Mouse (Mus musculus) heart, postnatal 0 days (tissue): ENCODE measurements around the gene Bcor. TPM values are rescaled to one million over a fixed set of nuclear protein-coding genes. Genes with fewer than 3 reads are reported as not detected.
A peak's percentile ranks its signal among the peaks of the same experiment; 100 is the strongest.

Experiments used
- ATAC-seq: fragments of 200-750 bp; cut with Nextera tagmentation; 2 replicates; pipeline ENCODE4 v1.8.0; 2017; ENCODE audit warnings: low read depth, moderate number of reproducible peaks, moderate library complexity; ENCODE audit not compliant: insufficient read depth
- DNase-seq: peaks from one replicate; pipeline ENCODE4 v3.0.0-alpha.2; 2016; ENCODE audit warnings: low spot score
- H3K27ac ChIP-seq: fragments of 300-500 bp; sonication (generic); 2 replicates; pipeline ENCODE4 v1.5.1; 2014; ENCODE audit warnings: low read depth, mild to moderate bottlenecking
- H3K27me3 ChIP-seq: fragments of 300-500 bp; sonication (generic); 2 replicates; pipeline ENCODE4 v1.6.1; 2014; ENCODE audit warnings: low read length, mixed read lengths; ENCODE audit not compliant: control insufficient read depth, insufficient read depth
- H3K36me3 ChIP-seq: fragments of 300-500 bp; sonication (generic); replicated peaks from 2 replicates; pipeline ENCODE4 v1.6.1; 2014; ENCODE audit warnings: low read length, mixed read lengths; ENCODE audit not compliant: control insufficient read depth, insufficient read depth
- H3K4me1 ChIP-seq: fragments of 300-500 bp; sonication (generic); 2 replicates; pipeline ENCODE4 v1.6.1; 2014; ENCODE audit warnings: antibody characterized with exemption; ENCODE audit not compliant: control insufficient read depth, insufficient read depth
- H3K4me2 ChIP-seq: fragments of 300-500 bp; sonication (generic); 2 replicates; pipeline ENCODE4 v1.6.1; 2014; ENCODE audit warnings: low read depth, mild to moderate bottlenecking, low read length, moderate library complexity
- H3K4me3 ChIP-seq: fragments of 300-500 bp; sonication (generic); 2 replicates; pipeline ENCODE4 v1.5.1; 2014; ENCODE audit warnings: low read depth, low read length
- H3K9ac ChIP-seq: fragments of 300-500 bp; sonication (generic); replicated peaks from 2 replicates; pipeline ENCODE4 v1.6.1; 2014; ENCODE audit warnings: low read depth, low read length, mixed read lengths
- H3K9me3 ChIP-seq: fragments of 300-500 bp; sonication (generic); replicated peaks from 2 replicates; pipeline ENCODE4 v1.6.1; 2016; ENCODE audit warnings: low read length; ENCODE audit not compliant: control insufficient read depth
- CTCF ChIP-seq: IDR thresholded peaks from 2 replicates; pipeline ENCODE4 v1.5.1; 2016; ENCODE audit warnings: antibody characterized with exemption, control low read depth, low read depth
- EP300 ChIP-seq: IDR thresholded peaks from 2 replicates; pipeline ENCODE4 v1.6.1; 2016; ENCODE audit warnings: antibody characterized with exemption, low read depth
- WGBS: fragments of 180-500 bp; shearing (Covaris S2); extraction: QIAGEN DNeasy Blood & Tissue Kit; methylation state at CpG from one replicate; pipeline ENCODE4 v1.1.7; 2014; 5-methylcytosine and 5-hydroxymethylcytosine counted together
- polyA plus RNA-seq: library from polyadenylated mRNA; unstranded; fragments of >200 nt; fragmentation: Nextera tagmentation; extraction: Ambion mirVana; gene quantifications from 2 replicates; pipeline ENCODE4 v1.2.1, GENCODE M21; 2015
- total RNA-seq: library from RNA; depleted of rRNA; stranded (reverse); fragments of >200 nt; gene quantifications from 2 replicates; pipeline ENCODE4 v1.2.3, GENCODE M21; 2014; ENCODE audit warnings: low replicate concordance

Gene Bcor
- total and polyA plus RNA-seq, 2 experiments from 2014 or later: 8.9 to 25.7 TPM

GRCm38 (mm10) chrX:12083631-12084030 is 76.5 kb downstream of the Bcor start:
- TF ChIP-seq EP300 (no peak), CTCF (no peak)
- DNase-seq: no peak
- Histone ChIP-seq H3K9me3 (no peaks in the 10 kb centered on the region), H3K9ac (no peak overlapping the region), H3K4me3 (no peak overlapping the region), H3K27ac (no peak overlapping the region), H3K4me2 (no peak overlapping the region), H3K27me3 (peaks cover 46% of the 10 kb centered on the region; the same call in 1 of the 2 replicates), H3K4me1 (0 out of 2 replicates have a peak, but pooled peaks cover 4% of the 10 kb centered on the region), H3K36me3 (no peaks in the 10 kb centered on the region)
- WGBS: 51% methylated on average over 10 of the region's 10 CpGs
- ATAC-seq: no peak

- WGBS: 32% methylated on average over 16 of the region's 16 CpGs
- no peak overlapping the region for H3K4me3 ChIP-seq
- H3K27ac ChIP-seq: no peak overlapping the region
- H3K4me1 ChIP-seq: 0 out of 2 replicates have a peak, but pooled peaks cover 4% of the 10 kb centered on the region
- no peak for DNase-seq
- H3K9ac ChIP-seq: no peak overlapping the region
- no peaks in the 10 kb centered on the region for H3K36me3 ChIP-seq
- no peak overlapping the region for H3K4me2 ChIP-seq
- peaks cover 44% of the 10 kb centered on the region; the same call in 1 of the 2 replicates for H3K27me3 ChIP-seq
- TF ChIP-seq CTCF (no peak), EP300 (no peak)
- no peaks in the 10 kb centered on the region for H3K9me3 ChIP-seq
- ATAC-seq: no peak
These were observed 77.4 kb downstream of the Bcor start for GRCm38 (mm10) chrX:12082736-12083135.

- no peak for ATAC-seq
- WGBS: 54% methylated on average over 5 of the region's 5 CpGs
- no peak overlapping the region for H3K4me2 ChIP-seq
These were observed 78.0 kb downstream of the Bcor start for GRCm38 (mm10) chrX:12082184-12082583.

GRCm38 (mm10) chrX:12081741-12082155 is 78.4 kb downstream of the Bcor start:
- Histone ChIP-seq H3K4me2 (peak overlapping the region; percentile 90; the same call in 1 of the 2 replicates), H3K9me3 (no peaks in the 10 kb centered on the region), H3K9ac (no peak overlapping the region), H3K27ac (no peak overlapping the region), H3K4me1 (0 out of 2 replicates have a peak, but pooled peaks cover 4% of the 10 kb centered on the region), H3K4me3 (no peak overlapping the region), H3K36me3 (no peaks in the 10 kb centered on the region), H3K27me3 (peaks cover 46% of the 10 kb centered on the region; the same call in 1 of the 2 replicates)
- WGBS: 29% methylated on average over 22 of the region's 22 CpGs
- DNase-seq: no peak
- no peak for TF ChIP-seq CTCF
- TF ChIP-seq EP300: no peak
- no peak for ATAC-seq

More at GRCm38 (mm10) chrX:12082184-12082583, 78.0 kb downstream of the Bcor start:
- no peak overlapping the region for H3K9ac ChIP-seq
- no peaks in the 10 kb centered on the region for H3K9me3 ChIP-seq
- H3K36me3 ChIP-seq: no peaks in the 10 kb centered on the region
- no peak overlapping the region for H3K27ac ChIP-seq
- DNase-seq: no peak
- no peak overlapping the region for H3K4me3 ChIP-seq
- no peak for TF ChIP-seq EP300
- TF ChIP-seq CTCF: no peak
- H3K4me1 ChIP-seq: 0 out of 2 replicates have a peak, but pooled peaks cover 4% of the 10 kb centered on the region
- H3K27me3 ChIP-seq: peaks cover 44% of the 10 kb centered on the region; the same call in 1 of the 2 replicates

GRCm38 (mm10) chrX:12080904-12081740 is 79.0 kb downstream of the Bcor start:
- H3K4me1 ChIP-seq: 0 out of 2 replicates have a peak, but pooled peaks cover 4% of the 10 kb centered on the region
- DNase-seq: peak; percentile 52
- peak overlapping the region; percentile 78 for H3K4me3 ChIP-seq
- peaks cover 48% of the 10 kb centered on the region; the same call in 1 of the 2 replicates for H3K27me3 ChIP-seq
- no peaks in the 10 kb centered on the region for H3K36me3 ChIP-seq
- H3K4me2 ChIP-seq: peak overlapping the region; percentile 90
- no peak for TF ChIP-seq EP300
- H3K9ac ChIP-seq: peak overlapping the region; percentile 82
- H3K9me3 ChIP-seq: no peaks in the 10 kb centered on the region
- peak; percentile 26; the same call in 1 of the 2 replicates for ATAC-seq
- WGBS: 6% methylated on average over 48 of the region's 61 CpGs
- peak overlapping the region; percentile 86 for H3K27ac ChIP-seq
